Mouse (Mus musculus) MEL (cell line): ENCODE data around the gene Hps1. TPM values are rescaled to one million over a fixed set of nuclear protein-coding genes. Genes with fewer than 3 reads are reported as not detected.

Experiments used
- DNase-seq: peaks from one replicate; pipeline ENCODE4 v3.0.0; 2011; ENCODE audit warnings: low read depth, low spot score
- H3K27ac ChIP-seq: 2 replicates; pipeline ENCODE4 v1.5.1; 2012; ENCODE audit warnings: low read depth, mild to moderate bottlenecking, control low read depth, low read length, moderate library complexity; ENCODE audit not compliant: control insufficient read depth
- H3K27me3 ChIP-seq, 2 experiments: fragments of 150-350 bp in 1 of 2; sonication (generic) in 1 of 2; 2 replicates each; pipeline ENCODE4 v1.6.1; 2012; ENCODE audit warnings: low read length in 2 of 2, mild to moderate bottlenecking in 2 of 2, improper control_type of control experiment in 1 of 2, moderate library complexity in 1 of 2; ENCODE audit not compliant: insufficient read depth in 2 of 2, control insufficient read depth in 1 of 2
- H3K36me3 ChIP-seq, 2 experiments: 2 replicates each; pipeline ENCODE4 v1.6.1; 2012 to 2014; ENCODE audit warnings: low read length in 2 of 2, improper control_type of control experiment in 1 of 2, inconsistent platforms in 1 of 2, mild to moderate bottlenecking in 1 of 2; ENCODE audit not compliant: insufficient read depth in 2 of 2, control insufficient read depth in 1 of 2
- H3K4me1 ChIP-seq, 2 experiments: fragments of 150-350 bp in 1 of 2; sonication (generic) in 1 of 2; 2 replicates each; pipeline ENCODE4 v1.6.1; 2012; ENCODE audit warnings: low read length in 2 of 2, improper control_type of control experiment in 1 of 2, mild to moderate bottlenecking in 1 of 2; ENCODE audit not compliant: insufficient read depth in 2 of 2, control insufficient read depth in 1 of 2
- H3K4me3 ChIP-seq, 2 experiments: fragments of 150-350 bp in 1 of 2; sonication (generic) in 1 of 2; 2 replicates each; pipeline ENCODE4 v1.5.1; 2012; ENCODE audit warnings: low read depth in 2 of 2, low read length in 2 of 2, mild to moderate bottlenecking in 2 of 2, moderate library complexity in 2 of 2, control low read depth in 1 of 2, improper control_type of control experiment in 1 of 2; ENCODE audit not compliant: control insufficient read depth in 1 of 2, insufficient read depth in 1 of 2
- H3K79me2 ChIP-seq: 2 replicates; pipeline ENCODE4 v1.6.1; 2012; ENCODE audit warnings: mild to moderate bottlenecking, low read length, moderate library complexity; ENCODE audit not compliant: control insufficient read depth, poor library complexity, insufficient read depth
- H3K9ac ChIP-seq: 2 replicates; pipeline ENCODE4 v1.6.1; 2012; ENCODE audit warnings: low read depth, mild to moderate bottlenecking, control low read depth, low read length, moderate library complexity; ENCODE audit not compliant: control insufficient read depth, poor library complexity, severe bottlenecking
- H3K9me3 ChIP-seq: fragments of 150-350 bp; sonication (generic); replicated peaks from 2 replicates; pipeline ENCODE4 v1.6.1; 2012; ENCODE audit warnings: mild to moderate bottlenecking, low read length, improper control_type of control experiment, moderate library complexity; ENCODE audit not compliant: insufficient read depth
- CHD2 ChIP-seq: IDR thresholded peaks from 2 replicates; pipeline ENCODE4 v1.6.1; 2011; ENCODE audit warnings: low read length, improper control_type of control experiment
- JUND ChIP-seq: IDR thresholded peaks from 2 replicates; pipeline ENCODE4 v1.6.1; 2011; ENCODE audit warnings: low read depth, mild to moderate bottlenecking, improper control_type of control experiment, low read length
- MYC ChIP-seq: IDR thresholded peaks from 2 replicates; pipeline ENCODE4 v1.6.1; 2011; ENCODE audit warnings: low read depth, mild to moderate bottlenecking, low read length, improper control_type of control experiment, moderate library complexity
- POLR2AphosphoS2 ChIP-seq: IDR thresholded peaks from 2 replicates; pipeline ENCODE4 v1.6.1; 2011; ENCODE audit warnings: low read length, improper control_type of control experiment
- RAD21 ChIP-seq: IDR thresholded peaks from 2 replicates; pipeline ENCODE4 v1.6.1; 2011; ENCODE audit warnings: mild to moderate bottlenecking, low read depth, low read length, improper control_type of control experiment
- RCOR1 ChIP-seq: IDR thresholded peaks from 2 replicates; pipeline ENCODE4 v1.6.1; 2012; ENCODE audit warnings: low read depth, mild to moderate bottlenecking, inconsistent platforms, low read length, improper control_type of control experiment
- ZKSCAN1 ChIP-seq: IDR thresholded peaks from 2 replicates; pipeline ENCODE4 v1.6.1; 2012; ENCODE audit warnings: low read depth, mild to moderate bottlenecking, inconsistent platforms, low read length, improper control_type of control experiment, moderate library complexity
- polyA plus RNA-seq, 2 experiments: library from polyadenylated mRNA; stranded (reverse) in 1 of 2; unstranded in 1 of 2; fragments of >175 nt in 1 of 2; fragments of >200 nt in 1 of 2; gene quantifications; 2 replicates each; pipeline versions ENCODE4 v1.2.1 to v1.2.4; 2012; ENCODE audit warnings: low replicate concordance in 2 of 2, low read depth in 1 of 2; ENCODE audit not compliant: insufficient read length in 2 of 2, insufficient read depth in 1 of 2, missing spikeins in 1 of 2
- total RNA-seq: library from RNA; depleted of rRNA; stranded (reverse); fragments of 300-350 nt; gene quantifications from 2 replicates; pipeline ENCODE4 v1.2.3, GENCODE M21; 2012; rRNA removed

Gene Hps1
- total and polyA plus RNA-seq, 3 experiments: 22.6 to 43.3 TPM; not detected in 1

GRCm38 (mm10) chr19:42713770-42714169 is 66.0 kb downstream of the Hps1 start:
- Histone ChIP-seq H3K27ac (no peak overlapping the region), H3K9ac (no peak overlapping the region), H3K79me2 (no peaks in the 10 kb centered on the region), H3K27me3 (peaks cover 9 to 12% of the 10 kb centered on the region in 2 experiments), H3K4me3 (no peak overlapping the region), H3K4me1 (no peaks in the 10 kb centered on the region), H3K36me3 (no peaks in the 10 kb centered on the region), H3K9me3 (no peaks in the 10 kb centered on the region)
- DNase-seq: no peak
- no peak for TF ChIP-seq JUND
- no peak for TF ChIP-seq ZKSCAN1
- TF ChIP-seq RCOR1: no peak
- no peak for TF ChIP-seq POLR2AphosphoS2
- no peak for TF ChIP-seq CHD2
- TF ChIP-seq MYC: no peak
- no peak for TF ChIP-seq RAD21

Other genes with a start within 250 kb of the Hps1 start
- gene Loxl4, start 167.2 kb downstream of the Hps1 start, total RNA-seq: 0.04 TPM in 1 of 2 replicates, not detected in the other
- under 1 TPM in 1 of 2 experiments, not detected in 1; 0.03 TPM for gene Loxl4, start 167.2 kb downstream of the Hps1 start, polyA plus RNA-seq
- gene Pyroxd2, start 27.2 kb downstream of the Hps1 start, total RNA-seq: 2.7 and 4.1 TPM in 2 replicates
- gene Pyroxd2, start 27.2 kb downstream of the Hps1 start, polyA plus RNA-seq: 10 to 100 TPM in 1 of 2 experiments, not detected in 1; 17.0 TPM